10 mouse cellular contexts compared by ENCODE assay signal in genomic region chr1:183272867-183273818, GRCm38 (mm10). TPM values are rescaled to one million over a fixed set of nuclear protein-coding genes. Genes with fewer than 3 reads are reported as not detected.
DNase-seq lines count a peak whose midpoint lies in the region; ATAC-seq and TF ChIP-seq lines count a peak whose summit lies in the region.
"Had no signal": no experiment of that assay in that cellular context is flagged by ENCODE, and none has a peak within 500 bp of the region (broad histone marks: within the 10 kb centered on the region; RNA-seq: fewer than 3 reads in every experiment).

No protein-coding gene starts in this region.

- no peak for ATAC-seq in hindbrain, embryonic 11.5 days (ENCODE audit: low FRiP score)
- ATAC-seq in hindbrain, embryonic 13.5 days (ENCODE audit: low FRiP score) = no peak
- ATAC-seq in CD4-positive, CD25-positive, alpha-beta regulatory T cell, adult 4 months = peak; percentile 90
- ATAC-seq in activated CD4-positive, CD25-positive, alpha-beta regulatory T cell, adult 4 months = peak; percentile 79
- peak; percentile 47; the same call in 1 of the 2 replicates for ATAC-seq in lung, postnatal 0 days

- no peaks in the 10 kb centered on the region for H3K9me3 ChIP-seq in hindbrain, embryonic 11.5 days (ENCODE audit: control insufficient read depth, low read length)
- H3K9me3 ChIP-seq in hindbrain, embryonic 13.5 days = no peaks in the 10 kb centered on the region
- H3K9me3 ChIP-seq in lung, postnatal 0 days (ENCODE audit: low read length) = no peaks in the 10 kb centered on the region

- peak; percentile 64 for TF ChIP-seq CTCF in lung, postnatal 0 days (IDR thresholded peaks at IDR 0.05)

- H3K27ac ChIP-seq in hindbrain, embryonic 11.5 days (ENCODE audit: low read depth, low read length) = no peak overlapping the region
- no peak overlapping the region for H3K27ac ChIP-seq in hindbrain, embryonic 13.5 days
- no peak overlapping the region for H3K27ac ChIP-seq in lung, postnatal 0 days (ENCODE audit: low read length)
- H3K27ac ChIP-seq: macrophage had no signal

- H3K9ac ChIP-seq in hindbrain, embryonic 11.5 days (ENCODE audit: low read depth, low read length) = no peak overlapping the region
- no peak overlapping the region for H3K9ac ChIP-seq in hindbrain, embryonic 13.5 days
- no peak overlapping the region for H3K9ac ChIP-seq in lung, postnatal 0 days (replicated peaks; ENCODE audit: low read depth)

- no peak overlapping the region for H3K4me2 ChIP-seq in hindbrain, embryonic 11.5 days (replicated peaks; ENCODE audit: low read depth, low read length)
- no peak overlapping the region for H3K4me2 ChIP-seq in hindbrain, embryonic 13.5 days
- H3K4me2 ChIP-seq in lung, postnatal 0 days (replicated peaks; ENCODE audit: low read depth, low read length) = no peak overlapping the region

- no peaks in the 10 kb centered on the region for H3K4me1 ChIP-seq in hindbrain, embryonic 11.5 days (replicated peaks; ENCODE audit: control insufficient read depth, insufficient read depth, low read length)
- H3K4me1 ChIP-seq in hindbrain, embryonic 13.5 days (replicated peaks) = no peaks in the 10 kb centered on the region
- H3K4me1 ChIP-seq in lung, postnatal 0 days (ENCODE audit: insufficient read depth, low read depth, low read length) = no peaks in the 10 kb centered on the region

- WGBS in hindbrain, embryonic 11.5 days = 67% methylated on average over 10 of the region's 10 CpGs
- 65% methylated on average over 10 of the region's 10 CpGs for WGBS in hindbrain, embryonic 13.5 days
- 52% methylated on average over 10 of the region's 10 CpGs for WGBS in lung, postnatal 0 days

- peak; percentile 37 for DNase-seq in hindbrain, embryonic 11.5 days (ENCODE audit: low spot score)
- peak; percentile 70 for DNase-seq in lung, postnatal 0 days (ENCODE audit: low spot score)
- no peak for DNase-seq in right cerebral cortex, postnatal 14 days
- no peak for DNase-seq in gastrocnemius, postnatal 36 days
- DNase-seq in urinary bladder, postnatal 14 days (ENCODE audit: low spot score) = no peak

- H3K27me3 ChIP-seq in hindbrain, embryonic 11.5 days (ENCODE audit: control insufficient read depth, insufficient read depth, low read length) = no peaks in the 10 kb centered on the region
- no peaks in the 10 kb centered on the region for H3K27me3 ChIP-seq in hindbrain, embryonic 13.5 days
- H3K27me3 ChIP-seq in lung, postnatal 0 days (replicated peaks; ENCODE audit: insufficient read depth, low read length) = no peaks in the 10 kb centered on the region

- no peak for TF ChIP-seq EP300 in lung, postnatal 0 days (IDR thresholded peaks at IDR 0.05)

- H3K36me3 ChIP-seq in hindbrain, embryonic 11.5 days (ENCODE audit: control insufficient read depth, insufficient read depth, low read length) = no peaks in the 10 kb centered on the region
- H3K36me3 ChIP-seq in hindbrain, embryonic 13.5 days = peaks cover 14% of the 10 kb centered on the region
- no peaks in the 10 kb centered on the region for H3K36me3 ChIP-seq in lung, postnatal 0 days (ENCODE audit: insufficient read depth, low read length)

- intact Hi-C loops in gastrocnemius, postnatal 36 days (cut with DNase I) = no loop called here

- no peak overlapping the region for H3K4me3 ChIP-seq in hindbrain, embryonic 11.5 days (ENCODE audit: low read depth, low read length)
- H3K4me3 ChIP-seq in hindbrain, embryonic 13.5 days = no peak overlapping the region
- no peak overlapping the region for H3K4me3 ChIP-seq in lung, postnatal 0 days (ENCODE audit: low read depth, low read length)
- H3K4me3 ChIP-seq: erythroblast, embryonic 14.5 days had no signal

RNA-seq across cellular contexts. Expression of gene Aida, which starts 23.2 kb away (rescaled TPM):
- 34.9 and 40.9 TPM in 2 replicates for polyA plus RNA-seq in hindbrain, embryonic 11.5 days (2014; fragmentation: Nextera tagmentation; extraction: Ambion mirVana)
- polyA plus RNA-seq in hindbrain, embryonic 13.5 days (2015; fragmentation: Nextera tagmentation; extraction: Ambion mirVana) = 50.9 and 51.8 TPM in 2 replicates
- 10 to 100 TPM; 11.0 to 14.0 TPM for polyA plus RNA-seq in CD4-positive, CD25-positive, alpha-beta regulatory T cell, adult 4 months (2017; shearing (Covaris generic))
- polyA plus RNA-seq in activated CD4-positive, CD25-positive, alpha-beta regulatory T cell, adult 4 months (2017; shearing (Covaris generic)) = 10 to 100 TPM; 13.4 to 17.2 TPM
- polyA plus RNA-seq in lung, postnatal 0 days (2015; fragmentation: Nextera tagmentation; extraction: Ambion mirVana) = 23.7 and 31.4 TPM in 2 replicates
- total RNA-seq in gastrocnemius, postnatal 36 days (2021) = 10 to 100 TPM; 18.5 to 19.4 TPM

RNA-seq across cellular contexts. Expression of gene Brox, which starts 23.9 kb away (rescaled TPM):
- polyA plus RNA-seq in hindbrain, embryonic 11.5 days (2014; fragmentation: Nextera tagmentation; extraction: Ambion mirVana) = 73.1 and 82.3 TPM in 2 replicates
- 97.0 and 97.1 TPM in 2 replicates for polyA plus RNA-seq in hindbrain, embryonic 13.5 days (2015; fragmentation: Nextera tagmentation; extraction: Ambion mirVana)
- polyA plus RNA-seq in CD4-positive, CD25-positive, alpha-beta regulatory T cell, adult 4 months (2017; shearing (Covaris generic)) = 10 to 100 TPM; 35.4 to 35.9 TPM
- 10 to 100 TPM; 33.8 to 43.0 TPM for polyA plus RNA-seq in activated CD4-positive, CD25-positive, alpha-beta regulatory T cell, adult 4 months (2017; shearing (Covaris generic))
- polyA plus RNA-seq in lung, postnatal 0 days (2015; fragmentation: Nextera tagmentation; extraction: Ambion mirVana) = 37.7 and 38.5 TPM in 2 replicates
- total RNA-seq in gastrocnemius, postnatal 36 days (2021) = 10 to 100 TPM; 16.7 to 19.2 TPM

RNA-seq across cellular contexts. Expression of gene Disp1, which starts 51.8 kb away (rescaled TPM):
- polyA plus RNA-seq in hindbrain, embryonic 11.5 days (2014; fragmentation: Nextera tagmentation; extraction: Ambion mirVana) = 11.2 and 12.7 TPM in 2 replicates
- polyA plus RNA-seq in hindbrain, embryonic 13.5 days (2015; fragmentation: Nextera tagmentation; extraction: Ambion mirVana) = 8.5 and 9.7 TPM in 2 replicates
- 10 to 100 TPM; 10.5 to 12.7 TPM for polyA plus RNA-seq in CD4-positive, CD25-positive, alpha-beta regulatory T cell, adult 4 months (2017; shearing (Covaris generic))
- polyA plus RNA-seq in activated CD4-positive, CD25-positive, alpha-beta regulatory T cell, adult 4 months (2017; shearing (Covaris generic)) = 1 to 10 TPM; 5.9 to 8.5 TPM
- 3.5 and 4.0 TPM in 2 replicates for polyA plus RNA-seq in lung, postnatal 0 days (2015; fragmentation: Nextera tagmentation; extraction: Ambion mirVana)
- total RNA-seq in gastrocnemius, postnatal 36 days (2021) = 1 to 10 TPM; 3.5 to 4.4 TPM

Comparison
In these comparisons a context has a peak if more than half of its experiments do, and no peak if none do; other contexts are left out.
1. ATAC-seq: peak in CD4-positive, CD25-positive, alpha-beta regulatory T cell, adult 4 months (single experiment), activated CD4-positive, CD25-positive, alpha-beta regulatory T cell, adult 4 months (single experiment) and lung, postnatal 0 days (single experiment); none in hindbrain, embryonic 11.5 days (single experiment) and hindbrain, embryonic 13.5 days (single experiment).
2. DNase-seq: peak in hindbrain, embryonic 11.5 days (single experiment) and lung, postnatal 0 days (single experiment); none in right cerebral cortex, postnatal 14 days (single experiment), gastrocnemius, postnatal 36 days (0 of 2) and urinary bladder, postnatal 14 days (single experiment).